Mouse (Mus musculus) CH12.LX (cell line): ENCODE results near the gene Alg12. TPM values are rescaled to one million over a fixed set of nuclear protein-coding genes. Genes with fewer than 3 reads are reported as not detected.

Experiments
- DNase-seq: peaks from one replicate; pipeline ENCODE4 v3.0.0-alpha.2; 2013; ENCODE audit errors: extremely low read depth
- H3K27ac ChIP-seq: 2 replicates; pipeline ENCODE4 v1.5.1; 2012; ENCODE audit warnings: low read depth, mild to moderate bottlenecking, control low read depth, moderate library complexity; ENCODE audit not compliant: insufficient read depth
- H3K27me3 ChIP-seq: replicated peaks from 2 replicates; pipeline ENCODE3; 2012; ENCODE audit warnings: inconsistent platforms
- H3K36me3 ChIP-seq, 2 experiments: replicated peaks in 1 of 2; 2 replicates each; pipeline versions ENCODE3 to v1.6.1; 2012; ENCODE audit warnings: inconsistent platforms in 1 of 2, low read length in 1 of 2, mild to moderate bottlenecking in 1 of 2, mixed read lengths in 1 of 2, moderate library complexity in 1 of 2; ENCODE audit not compliant: control insufficient read depth in 1 of 2, insufficient read depth in 1 of 2
- H3K4me1 ChIP-seq, 2 experiments: 2 replicates each; pipeline ENCODE4 v1.6.1; 2012; ENCODE audit warnings: inconsistent platforms in 1 of 2, moderate library complexity in 1 of 2; ENCODE audit not compliant: insufficient read depth in 2 of 2, control insufficient read depth in 1 of 2
- H3K4me2 ChIP-seq: 2 replicates; pipeline ENCODE4 v1.6.1; 2012; ENCODE audit warnings: low read depth, mild to moderate bottlenecking, control low read depth; ENCODE audit not compliant: poor library complexity, insufficient read depth, severe bottlenecking
- H3K4me3 ChIP-seq, 3 experiments: fragments of 150-350 bp in 1 of 3; sonication (generic) in 1 of 3; replicated peaks in 1 of 3; 2 replicates each; pipeline versions ENCODE3 to v1.5.1; 2011 to 2012; ENCODE audit warnings: low read depth in 2 of 3, low read length in 2 of 3, mild to moderate bottlenecking in 2 of 3, moderate library complexity in 2 of 3, control low read depth in 1 of 3, improper control_type of control experiment in 1 of 3, inconsistent platforms in 1 of 3, mixed read lengths in 1 of 3; ENCODE audit not compliant: poor library complexity in 1 of 3
- H3K79me2 ChIP-seq: replicated peaks from 2 replicates; pipeline ENCODE4 v1.6.1; 2012; ENCODE audit warnings: mild to moderate bottlenecking, moderate library complexity; ENCODE audit not compliant: control insufficient read depth, poor library complexity, insufficient read depth, severe bottlenecking; ENCODE audit errors: extremely low read depth
- H3K9ac ChIP-seq: 2 replicates; pipeline ENCODE4 v1.6.1; 2012; ENCODE audit warnings: low read depth, mild to moderate bottlenecking, control low read depth, moderate library complexity; ENCODE audit not compliant: insufficient read depth
- H3K9me3 ChIP-seq: replicated peaks from 2 replicates; pipeline ENCODE3; 2012; ENCODE audit warnings: low read length, inconsistent platforms, mixed read lengths
- BHLHE40 ChIP-seq: IDR thresholded peaks from 2 replicates; pipeline ENCODE4 v1.6.1; 2011; ENCODE audit warnings: mild to moderate bottlenecking, low read depth, low read length, improper control_type of control experiment
- CTCF ChIP-seq, 2 experiments: IDR thresholded peaks in 1 of 2; conservative IDR thresholded peaks in 1 of 2; 2 replicates each; pipeline ENCODE4 v1.5.1; 2011 to 2012; ENCODE audit warnings: low read depth in 2 of 2, low read length in 2 of 2, improper control_type of control experiment in 1 of 2, inconsistent platforms in 1 of 2, mild to moderate bottlenecking in 1 of 2, moderate library complexity in 1 of 2
- ELF1 ChIP-seq: IDR thresholded peaks from 2 replicates; pipeline ENCODE4 v1.6.1; 2014; ENCODE audit warnings: low read depth, mild to moderate bottlenecking, inconsistent platforms, low read length, improper control_type of control experiment
- EP300 ChIP-seq: IDR thresholded peaks from 2 replicates; pipeline ENCODE4 v1.6.1; 2011; ENCODE audit warnings: low read length, improper control_type of control experiment
- GABPA ChIP-seq: IDR thresholded peaks from 2 replicates; pipeline ENCODE4 v1.6.1; 2012; ENCODE audit warnings: low read depth, low read length, improper control_type of control experiment, inconsistent platforms; ENCODE audit not compliant: insufficient replicate concordance
- JUND ChIP-seq: conservative IDR thresholded peaks from 2 replicates; pipeline ENCODE4 v1.6.1; 2011; ENCODE audit warnings: low read depth, low read length, improper control_type of control experiment
- MAFK ChIP-seq: IDR thresholded peaks from 2 replicates; pipeline ENCODE4 v1.6.1; 2011; ENCODE audit warnings: low read length, improper control_type of control experiment; ENCODE audit not compliant: insufficient replicate concordance
- MAX ChIP-seq: IDR thresholded peaks from 2 replicates; pipeline ENCODE4 v1.6.1; 2011; ENCODE audit warnings: low read length, improper control_type of control experiment
- MEF2A ChIP-seq: IDR thresholded peaks from 2 replicates; pipeline ENCODE4 v1.6.1; 2014; ENCODE audit warnings: low read depth, mild to moderate bottlenecking, inconsistent platforms, low read length, improper control_type of control experiment, borderline replicate concordance
- POLR2AphosphoS2 ChIP-seq: IDR thresholded peaks from 2 replicates; pipeline ENCODE4 v1.6.1; 2011; ENCODE audit warnings: low read depth, low read length, improper control_type of control experiment
- RAD21 ChIP-seq: IDR thresholded peaks from 2 replicates; pipeline ENCODE4 v1.6.1; 2011; ENCODE audit warnings: low read depth, mild to moderate bottlenecking, low read length, improper control_type of control experiment, moderate library complexity
- SIN3A ChIP-seq: IDR thresholded peaks from 2 replicates; pipeline ENCODE4 v1.6.1; 2012; ENCODE audit warnings: low read length, improper control_type of control experiment, inconsistent platforms
- SMC3 ChIP-seq: IDR thresholded peaks from 2 replicates; pipeline ENCODE4 v1.6.1; 2011; ENCODE audit warnings: low read depth, low read length, improper control_type of control experiment
- TBP ChIP-seq: conservative IDR thresholded peaks from 2 replicates; pipeline ENCODE4 v1.6.1; 2011; ENCODE audit warnings: low read depth, low read length, improper control_type of control experiment
- TCF12 ChIP-seq: IDR thresholded peaks from 2 replicates; pipeline ENCODE4 v1.6.1; 2014; ENCODE audit warnings: low read depth, mild to moderate bottlenecking, inconsistent platforms, low read length, improper control_type of control experiment
- ZKSCAN1 ChIP-seq: IDR thresholded peaks from 2 replicates; pipeline ENCODE4 v1.6.1; 2012; ENCODE audit warnings: low read depth, inconsistent platforms, low read length, improper control_type of control experiment, borderline replicate concordance
- dilution Hi-C: fragments of 300-500 bp; cut with MboI; formaldehyde crosslinking; loops from 2 replicates; pipeline ENCODE4 v1.14.3; 2020; ENCODE audit warnings: low sequenced_read_pairs; ENCODE audit not compliant: extremely low pct_unique_long_range_greater_than_20kb, extremely low pct_ligation_motif_present
- in situ Hi-C: fragments of 300-500 bp; cut with MboI; formaldehyde crosslinking; loops from 3 replicates; pipeline ENCODE4 v1.14.3; 2019; ENCODE audit warnings: low sequenced_read_pairs, low pct_ligation_motif_present, low pct_unique_long_range_greater_than_20kb, mixed read lengths
- polyA plus RNA-seq: library from polyadenylated mRNA; unstranded; fragments of >175 nt; gene quantifications from 2 replicates; pipeline ENCODE4 v1.2.1, GENCODE M21; 2012; ENCODE audit warnings: low read depth; ENCODE audit not compliant: insufficient read length
- total RNA-seq, 2 experiments: library from RNA; depleted of rRNA; stranded (reverse); fragments of 300-350 nt in 1 of 2; fragments of >200 nt in 1 of 2; gene quantifications; 2 replicates each; pipeline ENCODE4 v1.2.3; 2012 to 2014

The Alg12 gene
- total and polyA plus RNA-seq, 3 experiments = 8.1 to 10.3 (median 8.5) TPM

DNA sequence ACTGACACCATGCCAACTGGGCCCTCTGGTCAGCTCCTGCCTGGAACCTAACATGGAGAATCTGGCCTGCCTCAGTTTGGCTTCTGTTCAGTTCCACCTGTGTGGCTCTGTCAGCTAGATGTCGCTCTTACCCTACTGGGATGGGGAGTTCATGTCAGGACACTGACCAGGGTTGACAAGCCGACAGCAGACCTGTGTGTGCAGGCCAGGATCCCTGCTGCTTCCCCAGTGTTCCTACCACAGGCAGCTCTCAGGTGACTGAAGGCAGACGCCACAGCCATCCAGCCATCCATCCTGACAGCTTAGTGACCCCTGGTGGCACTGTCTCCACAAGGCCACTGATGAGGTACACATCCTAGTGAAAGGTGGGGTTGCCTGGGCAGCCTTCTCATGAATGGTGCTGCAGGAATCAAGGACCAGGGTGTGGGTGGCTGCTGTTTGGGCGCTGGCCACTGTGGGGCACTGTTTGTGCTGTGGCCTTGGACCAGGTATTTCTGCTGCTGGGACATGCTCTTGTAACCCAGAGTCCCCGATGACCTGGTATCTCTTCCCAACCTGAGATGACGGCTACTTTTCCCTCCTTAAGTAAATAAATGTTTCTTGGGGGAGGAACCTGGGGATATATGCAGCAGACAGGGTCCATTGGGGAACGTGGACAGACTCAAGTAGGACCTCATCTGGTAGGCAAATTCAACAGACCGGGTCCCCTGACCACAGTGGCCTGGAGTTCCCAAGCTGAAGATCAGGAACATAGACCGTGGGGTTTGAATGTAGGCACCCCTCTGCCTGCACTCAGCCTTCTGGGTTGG, 9.1 kb upstream of the Alg12 start:
- H3K9ac ChIP-seq = no peak overlapping the region
- H3K4me3 ChIP-seq = no peak overlapping the region
- H3K4me1 ChIP-seq = peaks cover 13 to 25% of the 10 kb centered on the region in 2 experiments
- no peaks in the 10 kb centered on the region for H3K79me2 ChIP-seq
- in situ Hi-C loops = loop anchor here (5.0 to 10.0 kb wide), 3 partner anchors 49 to 247 kb away; partner anchors contain the start of gene Trabd
- H3K27me3 ChIP-seq = peaks cover 11% of the 10 kb centered on the region
- no peaks in the 10 kb centered on the region for H3K9me3 ChIP-seq
- H3K27ac ChIP-seq = no peak overlapping the region
- peak; percentile 64 for DNase-seq
- dilution Hi-C loops = no loop called here
- TF ChIP-seq MEF2A = no peak
- no peak for TF ChIP-seq MAFK
- TF ChIP-seq ELF1 = peak; percentile 9; the same call in 1 of the 2 replicates
- peak; percentile 36 to 72 for TF ChIP-seq CTCF (conservative IDR thresholded peaks at IDR 0.05 in 1 of 2, IDR thresholded peaks at IDR 0.05 in 1 of 2; ENCODE audit: low read depth in 2 of 2, low read length in 2 of 2)
- TF ChIP-seq BHLHE40 = 0 out of 2 replicates have a peak, but pooled peaks have one; percentile 2
- 0 out of 2 replicates have a peak, but pooled peaks have one; percentile 19 for TF ChIP-seq TBP
- 0 out of 2 replicates have a peak, but pooled peaks have one; percentile 12 for TF ChIP-seq TCF12
- TF ChIP-seq ZKSCAN1 = no peak
- TF ChIP-seq MAX = 0 out of 2 replicates have a peak, but pooled peaks have one; percentile 20
- TF ChIP-seq RAD21 = peak; percentile 48
- peak; percentile 46 for TF ChIP-seq SMC3
- TF ChIP-seq JUND = no peak
- peak overlapping the region; percentile 42; the same call in 1 of the 2 replicates for H3K4me2 ChIP-seq
- peaks cover 26 to 46% of the 10 kb centered on the region in 2 experiments for H3K36me3 ChIP-seq

DNA sequence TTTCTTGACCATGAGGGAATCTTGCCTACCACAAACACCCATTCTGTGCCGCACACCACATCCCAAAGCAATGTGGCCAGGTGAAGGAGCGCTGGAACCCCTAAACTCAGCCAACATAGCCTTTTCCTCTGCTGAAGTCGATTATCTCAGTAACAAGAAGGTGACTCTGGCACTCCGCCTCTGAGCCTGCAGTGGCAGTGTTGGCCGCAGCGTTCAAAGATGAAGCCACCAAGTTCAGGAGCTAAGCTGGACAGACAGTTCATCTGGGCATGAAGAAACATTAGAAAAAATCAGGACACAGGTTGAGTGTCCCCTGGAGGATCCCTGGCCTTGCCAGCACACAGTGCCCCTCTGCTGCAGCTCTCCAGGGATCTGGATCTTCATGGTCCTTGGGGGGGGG, 8.3 kb upstream of the Alg12 start:
- dilution Hi-C loops = no loop called here
- Histone ChIP-seq H3K27ac (no peak overlapping the region), H3K79me2 (no peaks in the 10 kb centered on the region), H3K36me3 (peaks cover 26 to 54% of the 10 kb centered on the region in 2 experiments), H3K9me3 (no peaks in the 10 kb centered on the region), H3K9ac (no peak overlapping the region), H3K4me3 (no peak overlapping the region), H3K27me3 (peaks cover 7% of the 10 kb centered on the region), H3K4me2 (no peak overlapping the region)
- no peak for DNase-seq
- in situ Hi-C loops = loop anchor here (5.0 to 10.0 kb wide), 3 partner anchors 50 to 247 kb away; partner anchors contain the start of gene Trabd
- TF ChIP-seq CTCF (conservative IDR thresholded peaks at IDR 0.05 in 1 of 2, IDR thresholded peaks at IDR 0.05 in 1 of 2; ENCODE audit: low read depth in 2 of 2, low read length in 2 of 2) (no peak), TCF12 (no peak), SIN3A (no peak), TBP (no peak), EP300 (no peak), GABPA (no peak), POLR2AphosphoS2 (0 out of 2 replicates have a peak, but pooled peaks have one; percentile 23), MEF2A (no peak)
- TF ChIP-seq, all 38 proteins: peak for 1
- peaks cover 17 to 32% of the 10 kb centered on the region in 2 experiments for H3K4me1 ChIP-seq
